Mouse (Mus musculus): ENCODE results near the gene Kctd2. TPM values are rescaled to one million over a fixed set of nuclear protein-coding genes. Genes with fewer than 3 reads are reported as not detected.
"Not testable (repeated sequence)": the region's sequence is repeated elsewhere in the genome, so short reads cannot be mapped to it uniquely, and the experiment has no call there.

Kctd2 gene
- total RNA-seq, 4 experiments from 2014 or later = 53.5 to 97.0 (median 65.5) TPM

GRCm38 (mm10) chr11:115475025-115475757 is 55.3 kb downstream of the Kctd2 start, which contains the start of gene Armc7:
Gene Armc7 (plus strand): TSS chr11:115475667.
- peak; percentile 93 for DNase-seq

- no peak for DNase-seq
Observed at GRCm38 (mm10) chr11:115475758-115476237, 55.9 kb downstream of the Kctd2 start.

- DNase-seq = not testable (repeated sequence)
Observed at GRCm38 (mm10) chr11:115476630-115477029, 56.7 kb downstream of the Kctd2 start.

- not testable (repeated sequence) for DNase-seq
Observed at GRCm38 (mm10) chr11:115477388-115477787, 57.5 kb downstream of the Kctd2 start.

- DNase-seq = no peak
Observed at GRCm38 (mm10) chr11:115478296-115478938, 58.5 kb downstream of the Kctd2 start.

Small RNA genes within 50 kb of the gene (microRNA-seq; reads per million reads assigned to microRNA genes)
- 0 reads per million in 2 experiments for gene Mir3968

Other genes starting within 250 kb of the Kctd2 start
- gene Tmem104, start 232.6 kb upstream of the Kctd2 start, total RNA-seq (2022) = 10 to 100 TPM; 24.8 to 34.0 (median 27.3) TPM
- 10 to 100 TPM; 29.0 to 32.1 (median 30.3) TPM for gene Nat9, start 232.3 kb upstream of the Kctd2 start, total RNA-seq (2022)
- 10 to 100 TPM in 2 of 4 experiments, 1 to 10 TPM in 2; 2.2 to 32.8 (median 13.6) TPM for gene Grin2c, start 152.9 kb upstream of the Kctd2 start, total RNA-seq (2022)
- 1,000 to 10,000 TPM; 1,501 to 2,268 (median 1,689) TPM for gene Fdxr, start 143.1 kb upstream of the Kctd2 start, total RNA-seq (2022)
- 100 to 1,000 TPM in 2 of 4 experiments, 10 to 100 TPM in 2; 43.3 to 117 (median 82.2) TPM for gene Fads6, start 122.5 kb upstream of the Kctd2 start, total RNA-seq (2022)
- not detected for gene Otop2, start 113.0 kb upstream of the Kctd2 start, total RNA-seq (2022)
- 1 to 10 TPM in 2 of 4 experiments, under 1 TPM in 2; 0.52 to 2.3 (median 1.1) TPM for gene Ush1g, start 98.1 kb upstream of the Kctd2 start, total RNA-seq (2022)
- gene Otop3, start 85.4 kb upstream of the Kctd2 start, total RNA-seq (2022) = not detected
- 10 to 100 TPM; 17.7 to 46.8 (median 42.6) TPM for gene Hid1, start 52.4 kb upstream of the Kctd2 start, total RNA-seq (2022)
- gene Cdr2l, start 38.2 kb upstream of the Kctd2 start, total RNA-seq (2022) = 100 to 1,000 TPM in 1 of 4 experiments, 10 to 100 TPM in 3; 60.6 to 118 (median 71.9) TPM
- gene Mrpl58, start 16.4 kb upstream of the Kctd2 start, total RNA-seq (2022) = 100 to 1,000 TPM; 157 to 179 (median 160) TPM
- gene Atp5h, start 166 bp upstream of the Kctd2 start, total RNA-seq (2022) = 100 to 1,000 TPM; 440 to 566 (median 519) TPM
- gene Trim80, start 20.4 kb downstream of the Kctd2 start, total RNA-seq (2022) = not detected
- under 1 TPM in 1 of 4 experiments, not detected in 3; 0.21 TPM for gene Slc16a5, start 42.3 kb downstream of the Kctd2 start, total RNA-seq (2022)
- 10 to 100 TPM in 3 of 4 experiments, 1 to 10 TPM in 1; 8.6 to 11.7 (median 11.2) TPM for gene Armc7, start 55.5 kb downstream of the Kctd2 start, total RNA-seq (2022)
- 100 to 1,000 TPM; 119 to 222 (median 142) TPM for gene Nt5c, start 71.7 kb downstream of the Kctd2 start, total RNA-seq (2022)
- gene Jpt1, start 94.3 kb downstream of the Kctd2 start, total RNA-seq (2022) = 100 to 1,000 TPM in 1 of 4 experiments, 10 to 100 TPM in 3; 86.2 to 109 (median 94.4) TPM
- 100 to 1,000 TPM; 220 to 285 (median 257) TPM for gene Sumo2, start 116.1 kb downstream of the Kctd2 start, total RNA-seq (2022)
- 10 to 100 TPM; 46.5 to 61.0 (median 53.9) TPM for gene Nup85, start 144.3 kb downstream of the Kctd2 start, total RNA-seq (2022)
- gene Mrps7, start 183.8 kb downstream of the Kctd2 start, total RNA-seq (2022) = 100 to 1,000 TPM in 1 of 4 experiments, 10 to 100 TPM in 3; 82.0 to 110 (median 92.1) TPM
- gene Gga3, start 183.9 kb downstream of the Kctd2 start, total RNA-seq (2022) = 10 to 100 TPM; 20.3 to 52.7 (median 37.8) TPM
- 100 to 1,000 TPM; 101 to 135 (median 121) TPM for gene Mif4gd, start 192.8 kb downstream of the Kctd2 start, total RNA-seq (2022)
- gene Slc25a19, start 208.2 kb downstream of the Kctd2 start, total RNA-seq (2022) = 10 to 100 TPM; 59.5 to 94.1 (median 91.2) TPM

Data from adrenal gland, adult 8-10 months (tissue).